Mouse (Mus musculus): Measurements from ENCODE around the gene Bbx.

Bbx gene

GRCm38 (mm10) chr16:50311588-50311987 lies 120.6 kb downstream of the Bbx start:
- DNase-seq (ENCODE audit: low spot score in 2 of 2) = no peak

GRCm38 (mm10) chr16:50309411-50310042 lies 122.7 kb downstream of the Bbx start:
- peak; percentile 63 to 83 for DNase-seq (ENCODE audit: low spot score in 2 of 2)

GRCm38 (mm10) chr16:50308256-50308655 lies 123.9 kb downstream of the Bbx start:
- DNase-seq (ENCODE audit: low spot score in 2 of 2) = no peak

- no peak for DNase-seq (ENCODE audit: low spot score in 2 of 2)
These were observed 125.0 kb downstream of the Bbx start for GRCm38 (mm10) chr16:50307231-50307630.

- DNase-seq (ENCODE audit: low spot score in 2 of 2) = no peak
These were observed 125.5 kb downstream of the Bbx start for GRCm38 (mm10) chr16:50306727-50307126.

GRCm38 (mm10) chr16:50305156-50305555 lies 127.0 kb downstream of the Bbx start:
- DNase-seq (ENCODE audit: low spot score in 2 of 2) = no peak

GRCm38 (mm10) chr16:50302566-50302965 lies 129.6 kb downstream of the Bbx start:
- no peak for DNase-seq (ENCODE audit: low spot score in 2 of 2)

- DNase-seq (ENCODE audit: low spot score in 2 of 2) = no peak
These were observed 133.3 kb downstream of the Bbx start for GRCm38 (mm10) chr16:50298743-50299443.

- no peak for DNase-seq (ENCODE audit: low spot score in 2 of 2)
These were observed 138.5 kb downstream of the Bbx start for GRCm38 (mm10) chr16:50293502-50294228.

- DNase-seq (ENCODE audit: low spot score in 2 of 2) = no peak
These were observed 139.4 kb downstream of the Bbx start for GRCm38 (mm10) chr16:50292834-50293233.

DNA sequence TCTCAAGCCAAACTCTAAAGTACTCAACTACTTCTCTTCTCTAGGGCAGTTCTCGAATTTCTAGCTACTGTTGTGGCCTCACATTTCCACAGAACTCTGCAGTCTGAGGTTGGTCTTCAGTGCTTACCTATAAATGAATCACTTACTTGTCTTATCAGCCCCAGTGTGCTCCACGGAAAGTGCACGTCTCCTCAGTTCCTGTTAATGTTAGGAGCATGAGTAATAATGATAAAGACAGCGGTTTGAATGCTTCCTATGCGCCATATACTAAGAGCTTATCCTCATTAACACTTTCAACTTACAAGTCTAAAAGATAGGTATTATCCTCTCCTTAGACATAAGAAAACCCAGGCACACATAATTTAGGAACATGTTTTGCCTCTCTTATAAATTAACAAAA lies 142.4 kb downstream of the Bbx start:
- DNase-seq (ENCODE audit: low spot score in 2 of 2) = no peak

DNA sequence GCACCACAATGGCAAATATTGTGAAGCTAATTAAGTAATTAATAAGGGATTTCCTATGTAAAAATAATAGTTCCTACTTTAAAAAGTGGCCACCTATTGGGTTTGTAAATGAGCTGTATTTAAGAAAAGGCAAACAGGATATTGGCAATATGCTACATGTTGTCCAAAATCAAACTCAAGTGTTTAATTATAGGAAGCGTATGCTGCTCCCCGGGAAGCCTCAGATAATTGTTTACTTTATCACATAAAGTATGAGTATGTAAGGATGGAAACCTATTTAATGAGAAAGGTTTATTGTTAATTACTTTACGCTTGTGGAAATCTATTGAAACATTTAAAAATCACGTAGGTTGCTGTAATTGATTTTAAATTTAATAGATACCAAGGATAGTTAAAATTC lies 159.4 kb downstream of the Bbx start:
- no peak for DNase-seq (ENCODE audit: low spot score in 2 of 2)

DNA sequence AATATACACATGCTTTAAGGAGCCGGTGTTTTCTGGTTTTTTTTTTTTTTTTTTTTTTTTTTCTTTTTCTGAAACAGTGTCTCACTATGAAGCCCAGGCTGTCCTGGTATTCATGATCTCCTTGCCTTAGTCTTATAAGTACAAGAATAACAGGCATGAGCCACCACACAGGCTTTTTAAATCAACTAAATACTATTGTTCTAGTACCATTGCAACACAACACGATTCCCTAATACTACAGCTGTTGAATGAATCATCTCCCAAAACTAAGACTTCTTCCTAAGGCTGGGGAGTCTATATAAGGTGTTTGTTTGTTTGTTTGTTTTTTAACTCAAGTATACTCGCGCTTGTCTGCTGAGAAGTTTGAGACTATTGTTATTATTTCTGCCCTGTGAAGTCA lies 169.5 kb downstream of the Bbx start:
- DNase-seq (ENCODE audit: low spot score in 2 of 2) = no peak

- DNase-seq (ENCODE audit: low spot score in 2 of 2) = no peak
These were observed 170.0 kb downstream of the Bbx start for GRCm38 (mm10) chr16:50262209-50262608.

DNA sequence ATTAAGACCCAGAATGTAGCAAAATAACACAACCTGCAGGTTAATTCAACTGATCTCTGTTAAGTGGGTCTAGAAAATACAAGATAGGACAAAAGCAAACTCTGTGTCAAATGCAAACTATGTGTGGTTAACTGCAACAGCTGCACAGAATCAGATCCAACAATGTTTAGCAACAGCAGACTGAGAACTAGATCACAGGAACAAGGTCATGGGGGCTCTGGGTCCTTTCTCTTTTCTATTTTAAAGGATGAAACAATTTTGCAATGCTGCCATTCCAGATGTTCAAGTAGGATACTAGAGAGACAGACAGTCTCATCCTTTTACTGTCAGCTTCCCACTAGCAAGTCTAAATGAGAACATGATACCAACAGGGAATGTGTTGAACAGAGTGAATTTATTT lies 170.4 kb downstream of the Bbx start:
- no peak for DNase-seq (ENCODE audit: low spot score in 2 of 2)

DNA sequence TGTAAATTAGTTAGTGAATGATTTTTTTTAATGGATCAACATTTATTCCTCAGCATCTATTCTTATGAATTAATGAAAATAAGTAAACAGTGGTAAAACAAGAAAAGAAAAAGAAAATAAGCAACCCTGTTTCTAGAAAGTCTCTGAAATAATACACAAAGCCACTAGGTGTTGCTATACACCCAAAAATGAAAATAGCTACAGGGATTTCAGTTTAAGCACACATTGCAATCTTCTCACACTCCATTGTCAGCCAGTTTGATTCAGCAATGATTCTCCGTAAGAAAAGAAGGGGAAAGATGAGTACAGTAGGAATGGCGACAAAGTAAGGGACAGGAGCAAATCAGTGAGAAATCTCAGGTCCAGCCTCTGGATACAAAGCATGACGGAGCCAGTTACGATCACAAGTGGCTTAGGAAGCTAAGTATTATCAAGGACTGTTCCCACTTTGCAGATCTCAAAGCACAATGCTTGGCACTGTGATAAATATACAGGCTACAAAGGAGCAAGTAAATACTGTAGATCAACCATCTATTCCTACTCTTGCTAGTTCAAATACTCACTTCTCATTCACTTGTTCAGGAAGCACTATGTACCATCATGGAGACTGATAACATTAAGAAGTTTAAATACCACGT lies 177.5 kb downstream of the Bbx start:
- no peak for DNase-seq (ENCODE audit: low spot score in 2 of 2)

DNA sequence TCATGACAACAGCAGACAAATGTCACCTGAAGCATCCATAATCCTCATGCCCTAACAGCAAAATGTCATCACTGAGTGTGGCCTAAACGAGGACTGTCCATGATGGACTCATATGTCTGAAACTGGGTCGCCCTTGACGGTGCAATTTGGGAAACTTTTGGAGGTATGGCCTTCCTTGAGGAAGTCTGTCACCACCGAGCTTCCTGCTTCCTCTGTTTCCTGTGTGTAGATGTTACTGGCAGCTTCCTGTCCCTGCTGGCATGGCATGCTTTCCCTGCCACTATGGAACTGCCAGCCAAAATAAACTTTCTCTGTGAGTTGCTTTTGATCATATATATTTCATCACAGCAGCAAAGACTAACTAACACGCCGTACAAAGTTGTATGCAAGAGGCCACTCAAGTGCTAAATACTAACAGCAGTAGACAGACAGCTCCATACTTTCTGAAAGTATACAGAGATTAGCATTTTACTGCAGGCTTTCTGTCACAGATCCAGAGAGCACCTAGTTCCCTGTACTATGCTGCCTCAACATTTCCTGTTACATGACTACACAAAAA lies 180.7 kb downstream of the Bbx start:
- no peak for DNase-seq (ENCODE audit: low spot score in 2 of 2)

- no peak for DNase-seq (ENCODE audit: low spot score in 2 of 2)
These were observed 181.7 kb downstream of the Bbx start for GRCm38 (mm10) chr16:50250469-50250868.

- DNase-seq (ENCODE audit: low spot score in 2 of 2) = no peak
These were observed 183.2 kb downstream of the Bbx start for GRCm38 (mm10) chr16:50249036-50249435.

DNA sequence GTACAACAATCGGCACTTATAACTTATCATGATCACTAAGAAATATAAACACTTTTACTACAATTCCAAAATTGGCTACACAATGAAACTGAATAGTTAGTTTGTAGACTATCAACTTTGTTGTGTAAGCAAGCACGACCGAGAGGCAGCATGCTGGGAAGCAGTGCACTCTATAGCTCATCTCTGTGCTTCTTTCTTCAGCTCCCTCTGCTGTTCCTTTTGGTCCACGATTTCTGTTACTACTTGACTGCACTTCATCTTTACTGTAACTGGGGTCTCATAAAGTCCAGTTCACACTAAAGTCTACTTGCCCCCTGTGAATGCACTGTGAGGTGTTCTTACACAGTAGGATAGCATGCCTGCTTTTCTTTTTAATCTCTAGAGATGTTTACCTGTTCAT lies 189.7 kb downstream of the Bbx start:
- DNase-seq (ENCODE audit: low spot score in 2 of 2) = no peak

GRCm38 (mm10) chr16:50241604-50242003 lies 190.6 kb downstream of the Bbx start:
- DNase-seq (ENCODE audit: low spot score in 2 of 2) = no peak

- no peak for DNase-seq (ENCODE audit: low spot score in 2 of 2)
These were observed 197.0 kb downstream of the Bbx start for GRCm38 (mm10) chr16:50235231-50235630.

Data from urinary bladder, postnatal 36 days (tissue).